Mouse (Mus musculus) ES-Bruce4 (cell line): ENCODE results near the gene Dlx3.

Source experiments
- CTCF ChIP-seq: IDR thresholded peaks from one replicate; pipeline ENCODE4 v1.8.1; 2011; ENCODE audit warnings: low read depth, low read length
- EP300 ChIP-seq: IDR thresholded peaks from 2 replicates; pipeline ENCODE4 v1.6.1; 2011; ENCODE audit warnings: low read depth, low read length; ENCODE audit not compliant: insufficient read depth
- POLR2A ChIP-seq: IDR thresholded peaks from one replicate; pipeline ENCODE4 v1.8.1; 2011; ENCODE audit warnings: low read length; ENCODE audit not compliant: insufficient read depth

DNA sequence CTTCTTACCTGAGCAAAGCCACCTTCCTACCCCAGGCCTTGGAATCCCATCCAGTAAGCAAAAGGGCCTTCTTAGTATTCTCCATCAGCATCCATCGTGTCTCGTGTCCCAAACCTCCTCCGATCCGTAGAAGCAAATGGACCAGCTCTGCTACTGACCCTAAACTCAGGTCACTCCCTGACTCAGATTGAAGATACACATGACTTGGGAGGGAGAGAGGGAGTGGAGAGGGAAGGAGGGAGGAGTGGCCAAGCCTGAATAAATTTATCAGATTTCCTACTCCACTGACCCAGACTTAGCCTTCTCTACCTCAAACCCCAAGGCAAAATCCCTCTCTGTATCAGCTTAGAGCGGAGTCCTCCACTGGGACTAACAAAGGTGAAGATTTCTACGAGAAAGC lies 39.1 kb upstream of the Dlx3 start:
- no peak for TF ChIP-seq CTCF
- TF ChIP-seq EP300, result no peak
- TF ChIP-seq POLR2A, result no peak
